Mouse (Mus musculus) liver, adult 2 months (tissue): Measurements from ENCODE around the gene Igfbp5.

Source experiments
- CTCF ChIP-seq: fragments of 200-500 bp; IDR thresholded peaks from 2 replicates; pipeline ENCODE4 v1.5.1; 2011; ENCODE audit warnings: low read depth, low read length, control low read depth
- POLR2A ChIP-seq: fragments of 200-500 bp; IDR thresholded peaks from 2 replicates; pipeline ENCODE4 v1.6.1; 2011; ENCODE audit warnings: low read length, control low read depth; ENCODE audit not compliant: insufficient read depth; ENCODE audit errors: extremely low read depth

DNA sequence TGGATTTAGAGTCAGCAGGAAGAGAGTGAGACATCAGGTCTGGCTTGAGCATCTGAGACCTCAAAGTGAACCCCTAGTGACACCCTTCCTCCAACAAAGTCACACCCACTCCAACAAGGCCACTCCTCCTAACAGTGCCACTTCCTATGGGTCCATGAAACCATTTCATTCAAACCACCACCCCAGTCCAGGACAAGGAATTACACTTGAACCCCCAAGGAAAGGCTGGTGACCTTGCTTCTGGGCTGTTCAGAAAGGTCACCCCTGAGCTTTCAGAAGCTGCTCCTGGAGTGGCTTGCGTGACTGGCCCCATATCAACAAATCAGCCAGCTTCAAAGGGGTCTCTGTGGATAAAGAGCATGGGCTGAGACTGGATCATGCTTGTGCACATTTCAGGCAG, 20.9 kb downstream of the Igfbp5 start:
- TF ChIP-seq CTCF: no peak
- no peak for TF ChIP-seq POLR2A
